In the genomic region with DNA sequence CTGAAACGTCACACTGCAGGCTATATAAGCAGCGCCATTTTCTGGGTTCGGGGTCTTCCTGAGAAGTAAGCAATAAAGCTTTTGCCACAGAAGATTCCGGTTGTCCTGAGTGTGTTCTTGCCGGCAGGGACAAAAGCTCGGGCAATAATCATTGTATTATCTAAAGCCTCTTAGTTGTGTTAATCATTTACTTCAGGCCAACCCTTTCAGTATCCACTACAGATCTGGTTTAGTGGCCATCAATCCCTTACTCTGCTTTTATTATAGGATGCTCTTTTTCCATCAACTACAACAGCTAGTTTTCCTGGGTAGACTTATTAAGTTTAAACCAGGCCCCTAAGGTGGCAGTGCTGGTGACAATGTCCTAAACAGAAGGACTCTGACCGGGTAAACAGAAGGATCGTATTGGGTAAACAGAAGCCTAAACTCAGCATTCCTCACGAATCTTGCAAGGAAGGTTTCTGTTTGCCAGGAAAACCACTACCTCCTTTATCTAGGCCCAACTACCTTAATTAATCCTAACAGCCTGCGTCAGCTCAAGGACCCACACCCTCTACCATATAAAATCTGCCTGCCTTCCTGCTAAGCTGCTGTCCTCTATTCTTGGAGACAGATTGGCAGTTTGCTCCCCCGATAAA, we compare ENCODE assay signal across 33 mouse cellular contexts. TPM values are rescaled to one million over a fixed set of nuclear protein-coding genes. Genes with fewer than 3 reads are reported as not detected.
"Had no signal": no experiment of that assay in that cellular context is flagged by ENCODE, and none has a peak within 500 bp of the region (broad histone marks: within the 10 kb centered on the region; RNA-seq: fewer than 3 reads in every experiment).

No protein-coding gene starts in this region.

- DNase-seq: kidney, adult 8-10 months; kidney, postnatal 10 days; kidney, postnatal 36 days; layer of hippocampus, postnatal 36 days; left cerebral cortex, postnatal 4 days; lung, adult 2 months; lung, postnatal 14 days; midbrain, embryonic 14.5 days; right cerebral cortex, adult 18-20 months; right cerebral cortex, postnatal 14 days; right cerebral cortex, postnatal 4 days; spleen, adult 18-20 months; thymus, adult 2 months; thymus, postnatal 25 days had no signal

- H3K4me2 ChIP-seq: kidney, embryonic 15.5 days; limb, embryonic 12.5 days; limb, embryonic 15.5 days; liver, embryonic 12.5 days; liver, embryonic 15.5 days; midbrain, embryonic 11.5 days had no signal

- H3K27me3 ChIP-seq: kidney, embryonic 15.5 days; limb, embryonic 12.5 days; limb, embryonic 15.5 days; liver, embryonic 12.5 days; liver, embryonic 15.5 days had no signal

- H3K9me3 ChIP-seq: kidney, embryonic 15.5 days; limb, embryonic 12.5 days; limb, embryonic 15.5 days; liver, embryonic 12.5 days; liver, embryonic 15.5 days had no signal

- H3K4me1 ChIP-seq: kidney, embryonic 15.5 days; limb, embryonic 12.5 days; limb, embryonic 15.5 days; liver, embryonic 12.5 days; liver, embryonic 15.5 days had no signal

- H3K9ac ChIP-seq: kidney, embryonic 15.5 days; limb, embryonic 12.5 days; limb, embryonic 15.5 days; liver, embryonic 12.5 days; liver, embryonic 15.5 days had no signal

- H3K27ac ChIP-seq: hindbrain, postnatal 0 days; kidney, embryonic 15.5 days; left cerebral cortex, adult 2 months; limb, embryonic 12.5 days; limb, embryonic 15.5 days; liver, embryonic 12.5 days; liver, embryonic 15.5 days had no signal

- H3K4me3 ChIP-seq: kidney, embryonic 15.5 days; left cerebral cortex, adult 2 months; limb, embryonic 12.5 days; limb, embryonic 15.5 days; liver, embryonic 12.5 days; liver, embryonic 15.5 days had no signal

- ATAC-seq: hindbrain, postnatal 0 days; inflammation-experienced regulatory T-cells, adult 6 months; liver, embryonic 12.5 days had no signal

- H3K36me3 ChIP-seq: limb, embryonic 12.5 days; limb, embryonic 15.5 days had no signal

RNA-seq across cellular contexts. Expression of a gene that starts 24.1 kb away (rescaled TPM):
- total RNA-seq: megakaryocyte-erythroid progenitor cell, adult 5-6 weeks had no signal
- polyA plus RNA-seq: midbrain, embryonic 14.5 days had no signal

RNA-seq across cellular contexts. Expression of a gene that starts 24.3 kb away (rescaled TPM):
- total RNA-seq: layer of hippocampus, adult 8-10 months; layer of hippocampus, postnatal 10 days; layer of hippocampus, postnatal 36 days; left cerebral cortex, adult 2 months; left cerebral cortex, postnatal 14 days; left cerebral cortex, postnatal 4 days; megakaryocyte progenitor cell, adult 5-6 weeks; megakaryocyte-erythroid progenitor cell, adult 5-6 weeks; midbrain, postnatal 0 days had no signal
- polyA plus RNA-seq: hindbrain, postnatal 0 days; inflammation-experienced regulatory T-cells, adult 6 months; liver, embryonic 12.5 days; liver, embryonic 15.5 days; lung, adult 2 months; lung, embryonic 16.5 days; midbrain, embryonic 11.5 days; neural tube, embryonic 11.5 days; neural tube, embryonic 14.5 days; thymus, adult 2 months; urinary bladder, adult 2 months had no signal
